Mouse (Mus musculus): ENCODE results near the gene Eml6. TPM values are rescaled to one million over a fixed set of nuclear protein-coding genes. Genes with fewer than 3 reads are reported as not detected.

The Eml6 gene
- polyA plus RNA-seq, 1 experiment from 2014 or later = 0.48 TPM

DNA sequence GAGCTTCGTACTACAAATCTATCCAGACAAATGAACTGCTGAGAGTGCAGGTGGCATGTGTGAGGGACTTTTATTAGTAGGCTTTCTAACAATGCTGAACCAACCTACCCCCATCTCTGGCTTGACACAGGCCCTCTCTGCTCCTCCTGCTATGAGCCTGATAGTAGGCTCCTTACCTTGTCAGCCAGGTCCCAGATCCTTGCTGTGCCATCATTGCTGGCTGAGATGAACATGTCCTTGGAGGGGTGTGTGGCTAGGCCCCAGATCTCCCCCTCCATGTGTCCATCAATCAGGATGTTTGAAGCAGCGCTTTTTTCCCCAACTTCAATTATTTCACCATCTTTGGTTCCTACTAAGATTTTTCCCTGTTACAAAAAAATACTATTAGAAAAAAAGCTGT, 274.8 kb downstream of the Eml6 start:
- 94% methylated on average over 2 of the region's 2 CpGs for WGBS
- Histone ChIP-seq H3K36me3 (peaks cover 20% of the 10 kb centered on the region), H3K9me3 (replicated peaks) (no peaks in the 10 kb centered on the region), H3K27ac (replicated peaks) (no peak overlapping the region), H3K27me3 (ENCODE audit: low read depth, poor library complexity, severe bottlenecking) (no peaks in the 10 kb centered on the region), H3K4me3 (no peak overlapping the region), H3K4me1 (no peaks in the 10 kb centered on the region)
- no peak for DNase-seq (ENCODE audit: low spot score)

- Histone ChIP-seq H3K27me3 (ENCODE audit: low read depth, poor library complexity, severe bottlenecking) (no peaks in the 10 kb centered on the region), H3K4me3 (no peak overlapping the region), H3K9me3 (replicated peaks) (no peaks in the 10 kb centered on the region), H3K36me3 (peaks cover 32% of the 10 kb centered on the region), H3K27ac (replicated peaks) (no peak overlapping the region), H3K4me1 (no peaks in the 10 kb centered on the region)
- WGBS = 97% methylated on average over 1 of the region's 1 CpGs
- DNase-seq (ENCODE audit: low spot score) = no peak
Measured at GRCm38 (mm10) chr11:29749468-29749829, 276.4 kb downstream of the Eml6 start.

GRCm38 (mm10) chr11:29748750-29749467, 276.9 kb downstream of the Eml6 start:
- no peak overlapping the region for H3K4me3 ChIP-seq
- no peak for DNase-seq (ENCODE audit: low spot score)
- WGBS = 91% methylated on average over 8 of the region's 8 CpGs
- H3K27ac ChIP-seq (replicated peaks) = no peak overlapping the region
- no peaks in the 10 kb centered on the region for H3K9me3 ChIP-seq (replicated peaks)
- no peaks in the 10 kb centered on the region for H3K4me1 ChIP-seq
- H3K36me3 ChIP-seq = peaks cover 38% of the 10 kb centered on the region
- H3K27me3 ChIP-seq (ENCODE audit: low read depth, poor library complexity, severe bottlenecking) = no peaks in the 10 kb centered on the region

DNA sequence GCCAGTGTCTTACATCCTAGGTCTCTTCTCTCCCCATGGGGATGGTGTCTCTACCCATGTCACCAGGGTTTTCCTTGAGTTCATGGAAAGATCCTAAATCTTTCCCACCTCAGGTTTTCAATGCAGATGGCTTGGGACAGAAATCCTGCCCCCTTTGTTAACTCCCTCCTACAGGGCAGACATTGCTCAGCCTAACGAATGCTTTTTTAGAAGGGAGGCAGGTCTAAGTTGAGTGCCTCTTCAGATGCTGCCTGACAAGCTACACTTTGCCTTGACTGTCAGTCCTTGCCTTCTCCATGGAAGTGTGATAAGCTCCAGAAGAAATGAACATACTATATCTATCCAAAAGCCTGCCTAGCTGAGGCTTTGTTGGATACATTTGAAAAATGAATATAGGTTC, 278.0 kb downstream of the Eml6 start:
- H3K4me1 ChIP-seq = no peaks in the 10 kb centered on the region
- no peak for DNase-seq (ENCODE audit: low spot score)
- H3K4me3 ChIP-seq = no peak overlapping the region
- WGBS = 85% methylated on average over 1 of the region's 1 CpGs
- no peaks in the 10 kb centered on the region for H3K9me3 ChIP-seq (replicated peaks)
- peaks cover 47% of the 10 kb centered on the region for H3K36me3 ChIP-seq
- no peak overlapping the region for H3K27ac ChIP-seq (replicated peaks)
- H3K27me3 ChIP-seq (ENCODE audit: low read depth, poor library complexity, severe bottlenecking) = no peaks in the 10 kb centered on the region

DNA sequence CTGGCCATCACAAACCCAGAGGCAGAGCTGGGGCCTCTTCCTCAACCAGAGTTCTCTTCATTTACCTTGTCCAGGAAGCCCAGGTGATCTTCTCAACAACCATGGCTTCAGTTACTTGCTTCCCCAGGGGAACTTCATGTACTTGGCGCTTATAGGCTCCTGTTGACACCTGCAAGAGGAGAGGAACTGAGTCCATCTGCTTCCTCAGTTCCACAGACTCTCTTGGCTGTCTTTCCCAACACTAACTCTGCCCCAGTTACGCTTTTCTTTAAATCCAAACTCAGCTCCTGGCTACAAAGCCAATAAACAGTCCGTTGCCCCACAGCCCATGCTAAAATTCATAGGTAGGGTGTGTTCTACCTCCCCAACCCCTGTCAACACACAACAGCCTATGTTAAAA, 278.5 kb downstream of the Eml6 start:
- DNase-seq (ENCODE audit: low spot score) = no peak
- H3K9me3 ChIP-seq (replicated peaks) = no peaks in the 10 kb centered on the region
- H3K36me3 ChIP-seq = peaks cover 52% of the 10 kb centered on the region
- no peak overlapping the region for H3K27ac ChIP-seq (replicated peaks)
- H3K27me3 ChIP-seq (ENCODE audit: low read depth, poor library complexity, severe bottlenecking) = no peaks in the 10 kb centered on the region
- no peak overlapping the region for H3K4me3 ChIP-seq
- WGBS = 96% methylated on average over 3 of the region's 3 CpGs
- H3K4me1 ChIP-seq = no peaks in the 10 kb centered on the region

- no peaks in the 10 kb centered on the region for H3K27me3 ChIP-seq (ENCODE audit: low read depth, poor library complexity, severe bottlenecking)
- no peak for DNase-seq (ENCODE audit: low spot score)
- H3K36me3 ChIP-seq = peaks cover 63% of the 10 kb centered on the region
Measured at GRCm38 (mm10) chr11:29746203-29746602, 279.6 kb downstream of the Eml6 start.

DNA sequence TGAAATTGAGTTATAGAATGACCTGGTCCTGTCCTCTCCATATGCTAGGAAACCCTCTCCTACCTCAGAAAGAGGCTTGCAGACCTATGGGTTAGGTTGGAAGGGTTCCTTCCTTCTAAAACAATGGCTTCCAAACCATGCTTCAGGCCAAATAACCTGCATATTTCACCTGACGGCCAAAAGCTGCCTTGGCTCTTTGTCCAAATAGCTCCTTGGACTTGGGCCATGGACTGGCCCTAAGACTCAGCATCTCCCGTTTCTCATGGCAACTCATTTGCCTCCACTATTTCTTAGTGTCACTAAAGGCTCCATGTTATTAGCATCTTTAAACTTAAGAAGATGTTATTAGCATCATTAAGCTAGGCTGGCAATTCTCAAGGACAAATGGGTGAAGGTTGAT, 280.3 kb downstream of the Eml6 start:
- 82% methylated on average over 2 of the region's 2 CpGs for WGBS
- Histone ChIP-seq H3K27ac (replicated peaks) (no peak overlapping the region), H3K4me3 (no peak overlapping the region), H3K27me3 (ENCODE audit: low read depth, poor library complexity, severe bottlenecking) (no peaks in the 10 kb centered on the region), H3K36me3 (peaks cover 70% of the 10 kb centered on the region), H3K9me3 (replicated peaks) (no peaks in the 10 kb centered on the region), H3K4me1 (no peaks in the 10 kb centered on the region)
- no peak for DNase-seq (ENCODE audit: low spot score)

More at GRCm38 (mm10) chr11:29746203-29746602, 279.6 kb downstream of the Eml6 start:
- no peak overlapping the region for H3K27ac ChIP-seq (replicated peaks)
- WGBS = 94% methylated on average over 9 of the region's 9 CpGs
- no peaks in the 10 kb centered on the region for H3K4me1 ChIP-seq
- no peaks in the 10 kb centered on the region for H3K9me3 ChIP-seq (replicated peaks)
- no peak overlapping the region for H3K4me3 ChIP-seq

DNA sequence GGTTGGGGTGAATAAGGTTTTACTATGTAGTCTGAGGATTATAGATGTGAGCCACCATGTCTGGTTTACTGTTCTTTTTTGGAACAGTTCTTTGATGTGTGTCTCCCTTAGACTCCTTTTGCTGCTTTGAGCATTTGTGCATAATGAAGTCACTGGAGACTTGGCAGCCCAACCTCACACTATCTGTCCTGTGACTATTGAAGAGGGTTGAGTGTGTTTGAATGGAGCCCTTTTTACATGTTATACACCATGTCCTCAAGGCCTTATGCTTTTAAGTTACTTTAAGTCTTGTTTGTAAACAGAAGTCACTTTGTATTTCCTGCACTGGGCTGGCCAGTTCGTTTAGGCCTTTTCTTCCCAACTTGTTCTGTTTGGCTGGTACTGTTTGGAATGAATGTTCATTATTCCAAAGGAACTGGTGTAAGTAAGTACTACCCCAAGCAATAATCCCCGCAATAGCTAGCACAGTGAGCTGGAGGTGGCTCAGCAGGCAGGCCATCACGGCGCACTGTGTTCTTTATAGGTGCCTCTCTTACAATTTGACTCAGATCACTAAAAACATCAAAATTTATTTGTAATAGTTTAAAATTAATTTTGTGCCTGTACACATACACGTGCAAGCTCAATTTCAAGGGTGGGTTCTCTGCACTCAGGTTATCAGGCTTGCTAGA, 280.9 kb downstream of the Eml6 start:
- H3K27ac ChIP-seq (replicated peaks) = no peak overlapping the region
- no peak overlapping the region for H3K4me3 ChIP-seq
- H3K36me3 ChIP-seq = peaks cover 74% of the 10 kb centered on the region
- 90% methylated on average over 5 of the region's 5 CpGs for WGBS
- H3K4me1 ChIP-seq = no peaks in the 10 kb centered on the region
- H3K9me3 ChIP-seq (replicated peaks) = no peaks in the 10 kb centered on the region
- no peaks in the 10 kb centered on the region for H3K27me3 ChIP-seq (ENCODE audit: low read depth, poor library complexity, severe bottlenecking)
- no peak for DNase-seq (ENCODE audit: low spot score)

- DNase-seq (ENCODE audit: low spot score) = no peak
- 99% methylated on average over 2 of the region's 2 CpGs for WGBS
- peaks cover 88% of the 10 kb centered on the region for H3K36me3 ChIP-seq
- H3K27ac ChIP-seq (replicated peaks) = no peak overlapping the region
- no peaks in the 10 kb centered on the region for H3K9me3 ChIP-seq (replicated peaks)
- H3K27me3 ChIP-seq (ENCODE audit: low read depth, poor library complexity, severe bottlenecking) = no peaks in the 10 kb centered on the region
- H3K4me3 ChIP-seq = no peak overlapping the region
- no peaks in the 10 kb centered on the region for H3K4me1 ChIP-seq
Measured at GRCm38 (mm10) chr11:29739752-29740151, 286.1 kb downstream of the Eml6 start.

DNA sequence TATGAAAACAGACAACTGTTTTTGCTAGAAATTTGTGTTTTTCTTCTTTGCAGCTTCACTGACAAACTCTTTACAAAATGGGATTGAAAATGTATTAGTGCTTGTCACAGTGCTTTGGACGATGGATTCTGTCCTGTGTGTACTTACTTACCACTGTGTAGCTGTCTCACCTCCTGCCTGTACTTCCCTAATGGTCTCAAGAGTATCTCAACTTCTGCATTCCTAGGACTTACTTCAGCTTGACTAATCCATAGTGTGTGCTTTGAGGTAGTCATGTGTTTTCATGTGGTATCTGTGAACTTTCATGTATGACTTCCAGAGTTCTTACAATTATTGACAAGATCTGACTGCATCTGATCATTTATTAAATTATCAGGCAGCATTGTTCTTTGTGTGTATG, 297.9 kb downstream of the Eml6 start:
- WGBS = 100% methylated on average over 1 of the region's 1 CpGs

GRCm38 (mm10) chr11:29725610-29726009, 300.2 kb downstream of the Eml6 start:
- no peaks in the 10 kb centered on the region for H3K4me1 ChIP-seq
- H3K4me3 ChIP-seq = no peak overlapping the region
- no peaks in the 10 kb centered on the region for H3K27me3 ChIP-seq (ENCODE audit: low read depth, poor library complexity, severe bottlenecking)
- H3K27ac ChIP-seq (replicated peaks) = no peak overlapping the region
- 76% methylated on average over 1 of the region's 1 CpGs for WGBS
- DNase-seq (ENCODE audit: low spot score) = no peak
- H3K9me3 ChIP-seq (replicated peaks) = no peaks in the 10 kb centered on the region
- H3K36me3 ChIP-seq = peaks cover 8% of the 10 kb centered on the region; the same call in 1 of the 2 replicates

More for the DNA sequence above, 297.9 kb downstream of the Eml6 start:
- DNase-seq (ENCODE audit: low spot score) = no peak
- Histone ChIP-seq H3K27me3 (ENCODE audit: low read depth, poor library complexity, severe bottlenecking) (no peaks in the 10 kb centered on the region), H3K27ac (replicated peaks) (no peak overlapping the region), H3K9me3 (replicated peaks) (no peaks in the 10 kb centered on the region), H3K4me1 (no peaks in the 10 kb centered on the region), H3K4me3 (no peak overlapping the region), H3K36me3 (peaks cover 8% of the 10 kb centered on the region; the same call in 1 of the 2 replicates)

- H3K27ac ChIP-seq (replicated peaks) = no peak overlapping the region
- H3K27me3 ChIP-seq (ENCODE audit: low read depth, poor library complexity, severe bottlenecking) = no peaks in the 10 kb centered on the region
- H3K4me1 ChIP-seq = no peaks in the 10 kb centered on the region
- H3K9me3 ChIP-seq (replicated peaks) = no peaks in the 10 kb centered on the region
- peaks cover 8% of the 10 kb centered on the region; the same call in 1 of the 2 replicates for H3K36me3 ChIP-seq
- H3K4me3 ChIP-seq = no peak overlapping the region
- DNase-seq (ENCODE audit: low spot score) = no peak
Measured at GRCm38 (mm10) chr11:29725167-29725566, 300.7 kb downstream of the Eml6 start.

GRCm38 (mm10) chr11:29724213-29724612, 301.6 kb downstream of the Eml6 start:
- no peak for DNase-seq (ENCODE audit: low spot score)
- H3K27me3 ChIP-seq (ENCODE audit: low read depth, poor library complexity, severe bottlenecking) = no peaks in the 10 kb centered on the region
- H3K4me3 ChIP-seq = no peak overlapping the region
- no peak overlapping the region for H3K27ac ChIP-seq (replicated peaks)
- H3K4me1 ChIP-seq = no peaks in the 10 kb centered on the region
- peaks cover 8% of the 10 kb centered on the region; the same call in 1 of the 2 replicates for H3K36me3 ChIP-seq
- H3K9me3 ChIP-seq (replicated peaks) = no peaks in the 10 kb centered on the region
- 94% methylated on average over 2 of the region's 2 CpGs for WGBS

Measured in midbrain, embryonic 10.5 days (tissue).